Mouse (Mus musculus) ovary, adult 10 weeks (tissue): ENCODE results near the gene Pltp. TPM values are rescaled to one million over a fixed set of nuclear protein-coding genes. Genes with fewer than 3 reads are reported as not detected.

ENCODE experiments used
- polyA plus RNA-seq: library from polyadenylated mRNA; stranded (reverse); fragments of 350-450 nt; fragmentation: Illumina TruSeq; extraction: RNeasy Lipid Tissue Mini Kit (QIAGEN cat#74804); gene quantifications from one replicate; pipeline ENCODE4 v1.2.3, GENCODE M21; 2014

The Pltp gene
- polyA plus RNA-seq, result 3.1 TPM

GRCm38 (mm10) chr2:164857101-164857821 is at the start of gene Pltp:
Gene Pltp, minus strand, starts transcription at chr2:164857711.

GRCm38 (mm10) chr2:164879228-164879567 is 21.7 kb upstream of the Pltp start, which contains the start of gene Pcif1:
Gene Pcif1, plus strand, starts transcription at chr2:164879304.

GRCm38 (mm10) chr2:164833314-164833959 is 24.1 kb downstream of the Pltp start, which contains the start of gene Neurl2:
Gene Neurl2, minus strand, starts transcription at chr2:164833456.

GRCm38 (mm10) chr2:164832748-164833301 is 24.7 kb downstream of the Pltp start, which contains the start of gene Ctsa:
Gene Ctsa, plus strand, starts transcription at chr2:164832873.

DNA sequence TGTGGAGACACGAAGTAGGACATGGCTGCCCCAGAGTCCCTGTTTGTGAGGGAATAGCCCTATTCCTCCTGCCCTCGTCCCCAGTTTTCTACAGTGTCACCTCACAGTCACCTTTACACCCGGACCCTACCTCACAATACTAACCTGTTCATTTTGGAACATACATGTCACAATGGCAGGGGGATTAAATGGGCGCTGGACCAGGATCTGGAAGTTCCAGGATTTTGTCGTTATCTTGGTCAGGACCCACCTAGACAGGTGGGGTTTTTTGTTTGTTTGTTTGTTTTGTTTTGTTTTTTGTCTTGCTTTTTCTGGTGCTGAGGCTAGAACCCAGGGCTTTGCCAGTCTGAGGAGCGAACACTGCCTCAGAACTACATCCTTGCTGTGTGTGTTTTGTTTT is 29.1 kb downstream of the Pltp start, which contains the start of gene Spata25:
Gene Spata25, minus strand, starts transcription at position 101 of the 400 bp plus-strand sequence.

GRCm38 (mm10) chr2:164822636-164823165 is 34.8 kb downstream of the Pltp start, which contains the start of gene Zswim1:
Gene Zswim1, plus strand, starts transcription at chr2:164822686.

GRCm38 (mm10) chr2:164804533-164805331 is 52.8 kb downstream of the Pltp start, which contains the start of the genes Acot8 and Zswim3:
Gene Acot8, minus strand, starts transcription at chr2:164804882.
Gene Zswim3, plus strand, starts transcription at chr2:164805098.

Other genes starting within 250 kb of the Pltp start
- not detected for gene Wfdc6b, start 244.2 kb downstream of the Pltp start, polyA plus RNA-seq
- gene Wfdc8, start 244.1 kb downstream of the Pltp start, polyA plus RNA-seq, result not detected
- gene Wfdc16, start 218.9 kb downstream of the Pltp start, polyA plus RNA-seq, result not detected
- gene Wfdc10, start 201.7 kb downstream of the Pltp start, polyA plus RNA-seq, result 4.0 TPM
- not detected for gene Wfdc9, start 201.1 kb downstream of the Pltp start, polyA plus RNA-seq
- not detected for gene Wfdc11, start 183.6 kb downstream of the Pltp start, polyA plus RNA-seq
- gene Wfdc13, start 172.6 kb downstream of the Pltp start, polyA plus RNA-seq, result not detected
- gene Spint4, start 159.2 kb downstream of the Pltp start, polyA plus RNA-seq, result not detected
- gene Spint5, start 142.4 kb downstream of the Pltp start, polyA plus RNA-seq, result not detected
- gene Wfdc3, start 111.8 kb downstream of the Pltp start, polyA plus RNA-seq, result 0.57 TPM
- 5.2 TPM for gene Dnttip1, start 111.7 kb downstream of the Pltp start, polyA plus RNA-seq
- 21.0 TPM for gene Ube2c, start 87.8 kb downstream of the Pltp start, polyA plus RNA-seq
- gene Tnnc2, start 77.7 kb downstream of the Pltp start, polyA plus RNA-seq, result not detected
- 2.3 TPM for gene Snx21, start 71.9 kb downstream of the Pltp start, polyA plus RNA-seq
- gene Acot8, start 52.8 kb downstream of the Pltp start, polyA plus RNA-seq, result not detected
- 3.5 TPM for gene Zswim3, start 52.6 kb downstream of the Pltp start, polyA plus RNA-seq
- gene Zswim1, start 35.0 kb downstream of the Pltp start, polyA plus RNA-seq, result 3.2 TPM
- not detected for gene Spata25, start 29.2 kb downstream of the Pltp start, polyA plus RNA-seq
- 36.8 TPM for gene Ctsa, start 24.8 kb downstream of the Pltp start, polyA plus RNA-seq
- not detected for gene Neurl2, start 24.3 kb downstream of the Pltp start, polyA plus RNA-seq
- gene Pcif1, start 21.6 kb upstream of the Pltp start, polyA plus RNA-seq, result 4.6 TPM
- not detected for gene Zfp335, start 54.0 kb upstream of the Pltp start, polyA plus RNA-seq
- 8.1 TPM for gene Mmp9, start 83.1 kb upstream of the Pltp start, polyA plus RNA-seq
- gene Slc12a5, start 103.1 kb upstream of the Pltp start, polyA plus RNA-seq, result 1.5 TPM
- 19.7 TPM for gene Ncoa5, start 177.2 kb upstream of the Pltp start, polyA plus RNA-seq
- not detected for gene Cd40, start 197.9 kb upstream of the Pltp start, polyA plus RNA-seq
- not detected for gene 1700025C18Rik, start 233.0 kb upstream of the Pltp start, polyA plus RNA-seq